Mouse (Mus musculus) heart, adult 2 months (tissue): ENCODE results near the gene Gpr19.

ENCODE experiments used
- CTCF ChIP-seq: fragments of 200-600 bp; IDR thresholded peaks from 2 replicates; pipeline ENCODE4 v1.8.1; 2022; ENCODE audit warnings: antibody characterized with exemption, mild to moderate bottlenecking, moderate library complexity
- EP300 ChIP-seq: fragments of 200-500 bp; IDR thresholded peaks from 2 replicates; pipeline ENCODE4 v1.6.1; 2011; ENCODE audit warnings: low read depth, low read length, control low read depth; ENCODE audit not compliant: insufficient read depth
- POLR2A ChIP-seq: fragments of 200-500 bp; IDR thresholded peaks from 2 replicates; pipeline ENCODE4 v1.6.1; 2011; ENCODE audit warnings: mild to moderate bottlenecking, low read depth, low read length, control low read depth; ENCODE audit not compliant: insufficient read depth

GRCm38 (mm10) chr6:134877276-134877675, 21.1 kb downstream of the Gpr19 start:
- no peak for TF ChIP-seq POLR2A
- no peak for TF ChIP-seq CTCF
- no peak for TF ChIP-seq EP300
